Mouse (Mus musculus) A20 (cell line): ENCODE results near the gene Cpsf4l.

Source experiments
- DNase-seq: peaks from one replicate; pipeline ENCODE4 v3.0.0-alpha.2; 2011; ENCODE audit warnings: low read depth, low spot score

The Cpsf4l gene

GRCm38 (mm10) chr11:113699643-113700042, 10.2 kb downstream of the Cpsf4l start:
- DNase-seq: no peak

- no peak for DNase-seq
Observed at GRCm38 (mm10) chr11:113698013-113698545, 11.7 kb downstream of the Cpsf4l start.

- DNase-seq: no peak
Observed at GRCm38 (mm10) chr11:113697571-113697970, 12.2 kb downstream of the Cpsf4l start.

- DNase-seq: peak; percentile 62
Observed at GRCm38 (mm10) chr11:113691851-113692250, 18.0 kb downstream of the Cpsf4l start.

GRCm38 (mm10) chr11:113691318-113691717, 18.5 kb downstream of the Cpsf4l start:
- DNase-seq: no peak

- DNase-seq: no peak
Observed at GRCm38 (mm10) chr11:113690506-113690905, 19.3 kb downstream of the Cpsf4l start.

GRCm38 (mm10) chr11:113687031-113687430, 22.8 kb downstream of the Cpsf4l start:
- no peak for DNase-seq

GRCm38 (mm10) chr11:113684707-113685426, 24.9 kb downstream of the Cpsf4l start:
- no peak for DNase-seq

GRCm38 (mm10) chr11:113683957-113684706, 25.7 kb downstream of the Cpsf4l start, which contains the start of the genes Fam104a and D11Wsu47e:
TSS of gene Fam104a (minus strand) at chr11:113684155.
TSS of gene D11Wsu47e (plus strand) at chr11:113684412.
- peak; percentile 98 for DNase-seq

GRCm38 (mm10) chr11:113683627-113683956, 26.2 kb downstream of the Cpsf4l start:
- DNase-seq: no peak

- peak; percentile 83 for DNase-seq
Observed at GRCm38 (mm10) chr11:113682897-113683626, 26.8 kb downstream of the Cpsf4l start.

GRCm38 (mm10) chr11:113681979-113682378, 27.8 kb downstream of the Cpsf4l start:
- DNase-seq: peak; percentile 29

GRCm38 (mm10) chr11:113680954-113681353, 28.9 kb downstream of the Cpsf4l start:
- DNase-seq: no peak

GRCm38 (mm10) chr11:113678373-113678772, 31.4 kb downstream of the Cpsf4l start:
- DNase-seq: peak; percentile 83

- no peak for DNase-seq
Observed at GRCm38 (mm10) chr11:113677378-113677777, 32.4 kb downstream of the Cpsf4l start.

- peak; percentile 64 for DNase-seq
Observed at GRCm38 (mm10) chr11:113676847-113677246, 33.0 kb downstream of the Cpsf4l start.

- no peak for DNase-seq
Observed at GRCm38 (mm10) chr11:113674595-113674994, 35.2 kb downstream of the Cpsf4l start.

GRCm38 (mm10) chr11:113673614-113674013, 36.2 kb downstream of the Cpsf4l start:
- no peak for DNase-seq

GRCm38 (mm10) chr11:113669711-113670110, 40.1 kb downstream of the Cpsf4l start:
- no peak for DNase-seq

GRCm38 (mm10) chr11:113668857-113669256, 41.0 kb downstream of the Cpsf4l start:
- DNase-seq: no peak

GRCm38 (mm10) chr11:113667704-113668103, 42.1 kb downstream of the Cpsf4l start:
- DNase-seq: no peak

- DNase-seq: no peak
Observed at GRCm38 (mm10) chr11:113667122-113667521, 42.7 kb downstream of the Cpsf4l start.
